Mouse (Mus musculus) G1E (cell line): ENCODE measurements around the gene Tmem237. TPM values are rescaled to one million over a fixed set of nuclear protein-coding genes. Genes with fewer than 3 reads are reported as not detected.

Source experiments
- ATAC-seq: 2 replicates; pipeline ENCODE4 v1.8.0; 2016; ENCODE audit warnings: mild to moderate bottlenecking; ENCODE audit not compliant: insufficient number of reproducible peaks, poor library complexity, low FRiP score, severe bottlenecking; ENCODE audit errors: extremely low read depth
- DNase-seq: peaks from one replicate; pipeline ENCODE4 v3.0.0; 2012; ENCODE audit warnings: low spot score
- H3K27me3 ChIP-seq: 2 replicates; pipeline ENCODE4 v1.6.1; 2012; ENCODE audit warnings: mild to moderate bottlenecking, low read length, inconsistent platforms; ENCODE audit not compliant: insufficient read depth
- H3K36me3 ChIP-seq: replicated peaks from 2 replicates; pipeline ENCODE3; 2012; ENCODE audit warnings: mild to moderate bottlenecking, inconsistent platforms
- H3K4me1 ChIP-seq: 2 replicates; pipeline ENCODE4 v1.6.1; 2012; ENCODE audit warnings: low read depth, low read length, inconsistent platforms, mixed read lengths; ENCODE audit not compliant: insufficient read depth
- H3K4me3 ChIP-seq: 2 replicates; pipeline ENCODE4 v1.5.1; 2012; ENCODE audit warnings: low read depth, mild to moderate bottlenecking, inconsistent platforms, low read length, moderate library complexity, mixed read lengths
- H3K9me3 ChIP-seq: replicated peaks from 2 replicates; pipeline ENCODE4 v1.6.1; 2012; ENCODE audit warnings: inconsistent platforms
- CTCF ChIP-seq: IDR thresholded peaks from 2 replicates; pipeline ENCODE4 v1.5.1; 2012; ENCODE audit warnings: low read depth, low read length, inconsistent platforms, mixed read lengths
- GATA1 ChIP-seq: IDR thresholded peaks from 2 replicates; pipeline ENCODE4 v1.6.1; 2012; ENCODE audit warnings: borderline replicate concordance, low read length, inconsistent platforms, mixed read lengths
- GATA2 ChIP-seq: IDR thresholded peaks from 2 replicates; pipeline ENCODE4 v1.6.1; 2012; ENCODE audit warnings: low read depth, low read length, inconsistent platforms, borderline replicate concordance
- POLR2AphosphoS5 ChIP-seq: IDR thresholded peaks from 2 replicates; pipeline ENCODE4 v1.6.1; 2012; ENCODE audit warnings: low read depth, low read length, inconsistent platforms; ENCODE audit not compliant: insufficient replicate concordance
- TAL1 ChIP-seq: conservative IDR thresholded peaks from 2 replicates; pipeline ENCODE4 v1.6.1; 2012; ENCODE audit warnings: low read depth, low read length, inconsistent platforms, mixed read lengths
- polyA plus RNA-seq: library from polyadenylated mRNA; stranded (reverse); fragments of >175 nt; gene quantifications from 2 replicates; pipeline ENCODE4 v1.2.3, GENCODE M21; 2012
- total RNA-seq, 2 experiments: library from RNA; stranded (forward) in 1 of 2; stranded (reverse) in 1 of 2; fragments of 200-1000 nt in 1 of 2; fragments of >200 nt in 1 of 2; fragmentation: Nextera tagmentation in 1 of 2; gene quantifications; 2 replicates each; pipeline ENCODE4 v1.2.3; 2014 to 2017

Tmem237 gene
- total RNA-seq (2014; fragmentation: Nextera tagmentation), result 9.7 and 13.6 TPM in 2 replicates
- total RNA-seq (2017), result 27.6 and 39.0 TPM in 2 replicates
- polyA plus RNA-seq, result 2.8 and 3.3 TPM in 2 replicates

DNA sequence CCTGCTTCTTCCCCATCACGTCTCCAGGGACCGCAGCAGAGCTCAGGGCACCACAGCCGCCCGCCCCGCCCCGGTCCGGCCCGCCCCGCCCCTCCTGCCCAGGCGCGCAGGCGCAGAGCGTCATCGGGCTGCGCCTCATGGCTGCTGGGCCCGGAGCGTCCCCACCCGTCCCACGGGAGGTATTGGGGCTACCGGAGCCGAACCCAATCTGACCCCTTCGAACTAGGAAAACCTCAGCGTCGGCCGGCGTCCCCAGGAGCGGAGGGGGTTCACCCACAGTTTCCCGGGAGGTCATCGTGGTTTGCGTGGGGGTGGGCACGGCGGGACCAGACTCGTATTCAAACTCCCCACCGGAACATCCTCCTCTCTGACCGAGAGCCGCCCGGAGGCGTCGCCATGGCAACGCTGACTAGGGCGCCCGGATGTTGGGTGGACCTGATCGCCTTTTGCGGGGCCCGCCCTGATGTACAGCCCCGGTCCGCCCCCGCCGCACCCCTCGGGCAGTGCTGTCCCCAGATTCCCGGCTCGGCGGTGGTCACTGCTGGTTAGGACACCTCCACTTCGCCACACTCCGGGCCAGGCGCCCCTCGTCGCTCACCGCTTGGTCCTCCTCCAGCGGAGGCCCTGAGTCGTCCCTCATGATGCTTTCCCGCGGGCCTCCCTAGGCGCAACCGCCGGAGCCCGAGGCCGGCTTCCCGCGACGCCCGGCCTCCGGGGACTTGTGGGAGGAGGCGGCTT lies at the start of gene Tmem237:
Gene Tmem237 (minus strand): TSS at position 689 of the 738 bp plus-strand sequence.
- Histone ChIP-seq H3K4me3 (peak within 1 kb of the TSS; percentile 80), H3K4me1 (peaks cover 16% of the 10 kb centered on the region), H3K36me3 (peaks cover 11% of the 10 kb centered on the region), H3K27me3 (0 out of 2 replicates have a peak, but pooled peaks cover 2% of the 10 kb centered on the region), H3K9me3 (no peaks in the 10 kb centered on the region)
- ATAC-seq (peak; percentile 82), DNase-seq (peak; percentile 93)
- no peak for TF ChIP-seq TAL1
- TF ChIP-seq CTCF, result no peak
- TF ChIP-seq GATA1, result no peak
- no peak for TF ChIP-seq GATA2
- TF ChIP-seq POLR2AphosphoS5, result no peak

DNA sequence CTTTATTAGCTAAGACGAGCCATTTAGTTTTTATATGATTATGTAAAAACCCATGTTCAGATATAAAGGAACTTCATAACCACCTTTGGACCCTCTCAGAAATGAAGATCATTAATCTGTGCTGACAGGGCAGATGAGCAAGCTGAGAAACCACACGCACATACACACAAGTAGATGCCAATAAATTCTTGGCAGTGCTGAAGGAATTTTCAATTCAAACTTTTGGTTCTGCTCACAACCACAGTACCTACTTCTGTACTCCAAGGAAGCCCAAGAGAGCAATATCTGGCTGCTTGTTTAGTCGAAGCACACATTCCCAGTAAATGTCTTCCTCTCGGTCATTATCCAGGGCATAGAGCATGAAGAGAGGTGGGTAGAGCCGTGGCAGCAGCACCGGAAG lies 49.4 kb upstream of the Tmem237 start:
- DNase-seq (no peak), ATAC-seq (no peak)
- no peak overlapping the region for H3K4me3 ChIP-seq
- TF ChIP-seq POLR2AphosphoS5, result no peak
- no peak for TF ChIP-seq TAL1
- no peak for TF ChIP-seq CTCF
- TF ChIP-seq GATA1, result no peak
- TF ChIP-seq GATA2, result no peak
- peaks cover 45% of the 10 kb centered on the region for H3K4me1 ChIP-seq
- peaks cover 62% of the 10 kb centered on the region for H3K36me3 ChIP-seq
- H3K27me3 ChIP-seq, result no peaks in the 10 kb centered on the region
- H3K9me3 ChIP-seq, result no peaks in the 10 kb centered on the region

DNA sequence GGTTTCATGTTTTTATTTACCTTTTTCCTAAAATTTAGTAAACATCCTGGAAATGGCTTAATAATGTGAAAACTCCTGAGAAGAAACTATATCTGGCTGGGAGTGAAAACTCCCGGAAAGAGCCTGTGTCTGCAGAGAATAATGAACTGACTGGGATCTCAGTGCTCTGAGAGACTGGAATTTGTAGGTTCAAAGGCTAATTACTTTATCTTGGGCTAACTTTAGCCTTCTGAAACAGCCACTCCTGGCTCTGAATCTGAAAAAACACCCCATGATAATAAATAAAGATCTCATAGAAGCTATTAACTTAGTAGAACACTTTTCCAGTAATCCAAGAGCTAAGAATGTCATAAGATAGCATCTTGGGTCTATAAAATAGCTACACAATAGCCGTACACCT lies 48.3 kb upstream of the Tmem237 start:
- Histone ChIP-seq H3K4me1 (peaks cover 51% of the 10 kb centered on the region), H3K9me3 (no peaks in the 10 kb centered on the region), H3K27me3 (no peaks in the 10 kb centered on the region), H3K36me3 (peaks cover 71% of the 10 kb centered on the region), H3K4me3 (no peak overlapping the region)
- ATAC-seq (no peak), DNase-seq (no peak)
- TF ChIP-seq GATA1, result no peak
- TF ChIP-seq CTCF, result no peak
- TF ChIP-seq TAL1, result no peak
- TF ChIP-seq GATA2, result no peak
- TF ChIP-seq POLR2AphosphoS5, result no peak

DNA sequence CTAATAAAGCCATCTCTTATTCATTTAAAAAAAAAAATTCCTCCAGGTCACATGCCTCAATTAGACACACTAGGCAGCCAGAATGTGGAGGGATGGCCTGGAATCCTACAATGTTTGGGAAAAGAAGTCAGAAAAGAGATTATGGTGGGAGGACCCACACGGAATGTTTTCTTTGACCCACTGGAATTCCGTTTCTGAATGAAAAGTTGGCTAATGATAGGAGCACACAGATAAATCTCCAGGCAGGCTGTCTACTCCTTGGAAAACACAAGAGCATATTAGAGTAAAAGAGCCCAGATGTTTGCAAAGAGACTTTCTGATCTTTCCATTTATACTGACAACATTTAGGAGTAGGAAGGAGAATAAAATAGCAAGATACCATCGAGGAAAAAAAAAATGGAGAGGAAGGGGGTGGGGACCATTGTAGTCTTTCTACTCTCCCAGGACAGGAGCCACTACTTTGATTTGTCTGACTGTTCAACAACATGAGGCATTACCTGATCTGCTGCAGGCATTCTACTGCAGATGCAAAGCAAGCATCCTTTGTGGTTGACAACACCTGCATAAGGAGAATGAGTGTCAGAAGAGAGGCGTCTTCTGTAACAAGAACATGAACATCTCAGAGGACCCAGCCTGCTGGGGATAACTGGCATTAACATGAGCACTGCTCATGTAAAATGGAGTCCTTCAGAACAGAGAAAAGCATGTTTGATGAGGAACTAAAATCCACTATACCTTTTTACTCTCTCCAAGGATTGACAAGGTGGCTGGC lies 47.6 kb upstream of the Tmem237 start:
- H3K4me3 ChIP-seq, result no peak overlapping the region
- DNase-seq, result no peak
- ATAC-seq, result no peak
- no peaks in the 10 kb centered on the region for H3K27me3 ChIP-seq
- no peaks in the 10 kb centered on the region for H3K9me3 ChIP-seq
- peaks cover 51% of the 10 kb centered on the region for H3K4me1 ChIP-seq
- TF ChIP-seq POLR2AphosphoS5, result no peak
- TF ChIP-seq CTCF, result no peak
- TF ChIP-seq GATA1, result no peak
- TF ChIP-seq TAL1, result no peak
- no peak for TF ChIP-seq GATA2
- H3K36me3 ChIP-seq, result peaks cover 74% of the 10 kb centered on the region

DNA sequence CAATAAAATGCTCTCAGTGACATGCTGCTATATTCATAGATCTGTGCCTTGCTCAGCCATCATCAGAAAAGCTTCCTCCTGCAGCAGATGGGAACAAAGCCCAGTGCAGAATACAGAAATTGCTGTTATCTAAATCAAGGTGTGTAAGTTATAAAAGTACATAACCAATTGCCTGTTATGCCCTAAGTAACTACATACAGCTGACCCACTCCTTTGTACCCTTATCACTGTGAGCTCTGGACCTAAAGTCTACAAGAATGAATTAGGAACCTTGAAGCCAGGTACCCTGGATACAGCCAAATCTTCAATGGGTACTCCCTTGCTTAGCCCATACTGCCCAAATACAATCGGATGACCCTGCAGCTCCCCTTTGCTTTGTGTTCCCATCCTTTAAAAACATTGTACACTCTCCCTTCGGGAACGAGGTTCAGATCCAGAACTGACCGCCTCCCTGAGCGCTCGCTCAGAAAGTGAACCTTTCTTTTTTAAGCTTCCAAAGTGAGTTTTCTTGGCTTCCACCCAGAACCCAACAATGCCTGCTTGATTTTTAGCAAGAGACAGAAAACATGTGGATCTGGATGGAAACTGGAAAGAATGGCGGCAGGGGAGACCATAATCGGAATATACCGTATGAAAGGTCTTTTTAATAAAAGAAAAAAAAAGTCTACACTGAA lies 46.2 kb upstream of the Tmem237 start:
- TF ChIP-seq CTCF (no peak), TAL1 (no peak), POLR2AphosphoS5 (no peak), GATA1 (no peak), GATA2 (no peak)
- no peak for DNase-seq
- ATAC-seq, result no peak
- Histone ChIP-seq H3K27me3 (no peaks in the 10 kb centered on the region), H3K36me3 (peaks cover 68% of the 10 kb centered on the region), H3K4me3 (no peak overlapping the region), H3K9me3 (no peaks in the 10 kb centered on the region), H3K4me1 (peaks cover 48% of the 10 kb centered on the region)

DNA sequence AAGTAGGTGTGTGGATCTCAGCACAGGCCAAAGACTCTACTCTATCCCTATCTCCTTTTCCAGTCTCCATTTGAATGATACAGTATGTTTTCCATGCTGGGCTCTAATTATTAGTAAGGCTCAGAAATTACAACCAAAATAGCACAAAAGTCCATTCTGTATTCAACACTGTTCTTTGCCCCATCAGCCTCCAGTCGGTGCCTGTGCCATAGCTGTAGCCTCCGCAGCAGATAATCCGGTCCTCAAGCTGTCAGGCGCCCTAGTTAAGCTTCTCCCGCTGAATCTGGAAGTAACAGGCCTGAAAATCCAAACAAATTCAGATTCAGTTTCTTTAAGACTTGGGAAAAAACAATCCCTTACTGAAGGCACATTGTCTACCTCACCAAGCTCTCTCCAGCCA lies 43.7 kb upstream of the Tmem237 start:
- Histone ChIP-seq H3K27me3 (no peaks in the 10 kb centered on the region), H3K36me3 (peaks cover 57% of the 10 kb centered on the region), H3K9me3 (no peaks in the 10 kb centered on the region), H3K4me1 (peaks cover 41% of the 10 kb centered on the region), H3K4me3 (no peak overlapping the region)
- ATAC-seq, result no peak
- TF ChIP-seq GATA2 (no peak), TAL1 (no peak), GATA1 (no peak), POLR2AphosphoS5 (no peak), CTCF (no peak)
- no peak for DNase-seq
